Mouse (Mus musculus): ENCODE data around the gene Pxylp1.

GRCm38 (mm10) chr9:96916076-96916475, 23.6 kb upstream of the Pxylp1 start:
- TF ChIP-seq CHD2 (IDR thresholded peaks at IDR 0.05; ENCODE audit: low read depth, low read length): no peak
- TF ChIP-seq ZNF384 (IDR thresholded peaks at IDR 0.05; ENCODE audit: low read depth, low read length): no peak
- no peak for TF ChIP-seq ZC3H11A (IDR thresholded peaks at IDR 0.05; ENCODE audit: borderline replicate concordance, low read depth, low read length)

Data from ES-E14 (cell line).